Mouse (Mus musculus) Muller cell, postnatal 12 days (primary cell): ENCODE data around the gene Mrpl2.
A peak's percentile ranks its signal among the peaks of the same experiment; 100 is the strongest.

Experiments used
- DNase-seq: peaks from one replicate; pipeline ENCODE4 v3.0.0-alpha.2; 2015; ENCODE audit errors: inconsistent ontology term

The Mrpl2 gene

GRCm38 (mm10) chr17:46627409-46627808, 18.6 kb upstream of the Mrpl2 start:
- DNase-seq = no peak

GRCm38 (mm10) chr17:46628471-46628790, 17.6 kb upstream of the Mrpl2 start:
- DNase-seq = no peak

GRCm38 (mm10) chr17:46628791-46629684, 17.0 kb upstream of the Mrpl2 start, which contains the start of gene Ptk7:
Ptk7 (minus strand) TSS chr17:46629504.
- DNase-seq = peak; percentile 91

GRCm38 (mm10) chr17:46629685-46630441, 16.2 kb upstream of the Mrpl2 start:
- DNase-seq = peak; percentile 70

GRCm38 (mm10) chr17:46636831-46637523, 9.1 kb upstream of the Mrpl2 start:
- DNase-seq = peak; percentile 75

GRCm38 (mm10) chr17:46639929-46640328, 6.1 kb upstream of the Mrpl2 start:
- DNase-seq = no peak

GRCm38 (mm10) chr17:46642060-46642459, 4.0 kb upstream of the Mrpl2 start:
- no peak for DNase-seq

- DNase-seq = no peak
Observed at GRCm38 (mm10) chr17:46644152-46644805, 1.8 kb upstream of the Mrpl2 start.

- DNase-seq = peak; percentile 73
Observed at GRCm38 (mm10) chr17:46644916-46645475, 1.0 kb upstream of the Mrpl2 start.

GRCm38 (mm10) chr17:46646322-46646662, 263 bp downstream of the Mrpl2 start:
- DNase-seq = no peak

- no peak for DNase-seq
Observed at GRCm38 (mm10) chr17:46647279-46647678, 1.2 kb downstream of the Mrpl2 start.

- no peak for DNase-seq
Observed at GRCm38 (mm10) chr17:46648436-46648835, 2.4 kb downstream of the Mrpl2 start.

GRCm38 (mm10) chr17:46649811-46650210, 3.8 kb downstream of the Mrpl2 start:
- DNase-seq = no peak

- DNase-seq = peak; percentile 95
Observed at GRCm38 (mm10) chr17:46650232-46651031, 4.4 kb downstream of the Mrpl2 start, which contains the start of gene Cul7. Cul7 (plus strand) TSS chr17:46650337.

GRCm38 (mm10) chr17:46651292-46651691, 5.3 kb downstream of the Mrpl2 start:
- no peak for DNase-seq

GRCm38 (mm10) chr17:46651755-46652547, 5.9 kb downstream of the Mrpl2 start:
- DNase-seq = no peak

GRCm38 (mm10) chr17:46656054-46656453, 10.0 kb downstream of the Mrpl2 start:
- no peak for DNase-seq

- DNase-seq = no peak
Observed at GRCm38 (mm10) chr17:46661351-46661750, 15.3 kb downstream of the Mrpl2 start.

- no peak for DNase-seq
Observed at GRCm38 (mm10) chr17:46661981-46662380, 16.0 kb downstream of the Mrpl2 start.

GRCm38 (mm10) chr17:46662730-46663129, 16.7 kb downstream of the Mrpl2 start:
- DNase-seq = peak; percentile 53
